Comparison of ENCODE assay signal across 10 mouse cellular contexts in genomic region chr13:97892089-97892884, GRCm38 (mm10).
DNase-seq lines count a peak whose midpoint lies in the region; ATAC-seq and TF ChIP-seq lines count a peak whose summit lies in the region.
"Had no signal": no experiment of that assay in that cellular context is flagged by ENCODE, and none has a peak within 500 bp of the region (broad histone marks: within the 10 kb centered on the region; RNA-seq: fewer than 3 reads in every experiment).

No protein-coding gene starts in this region.

- ATAC-seq in intestine, embryonic 15.5 days: peak; percentile 45; the same call in 1 of the 2 replicates
- ATAC-seq in intestine, postnatal 0 days: no peak
- peak; percentile 88 for ATAC-seq in midbrain, embryonic 12.5 days (ENCODE audit: low FRiP score, low read depth)

- H3K4me1 ChIP-seq in intestine, embryonic 15.5 days (replicated peaks): no peaks in the 10 kb centered on the region
- H3K4me1 ChIP-seq in intestine, postnatal 0 days (replicated peaks; ENCODE audit: control insufficient read depth, insufficient read depth, low read length): 0 out of 2 replicates have a peak, but pooled peaks cover 4% of the 10 kb centered on the region
- peaks cover 31% of the 10 kb centered on the region for H3K4me1 ChIP-seq in hindbrain, embryonic 10.5 days (replicated peaks)
- H3K4me1 ChIP-seq in midbrain, embryonic 12.5 days: peaks cover 25% of the 10 kb centered on the region

- 48% methylated on average over 15 of the region's 15 CpGs for WGBS in intestine, embryonic 15.5 days
- 53% methylated on average over 15 of the region's 15 CpGs for WGBS in intestine, postnatal 0 days
- 51% methylated on average over 15 of the region's 15 CpGs for WGBS in hindbrain, embryonic 10.5 days
- 29% methylated on average over 15 of the region's 15 CpGs for WGBS in midbrain, embryonic 12.5 days

- no peak for TF ChIP-seq CTCF in intestine, postnatal 0 days (IDR thresholded peaks at IDR 0.05; ENCODE audit: low read depth)

- H3K4me3 ChIP-seq in intestine, embryonic 15.5 days (replicated peaks): no peak overlapping the region
- no peak overlapping the region for H3K4me3 ChIP-seq in intestine, postnatal 0 days (ENCODE audit: low read depth, low read length)
- H3K4me3 ChIP-seq in hindbrain, embryonic 10.5 days: no peak overlapping the region
- no peak overlapping the region for H3K4me3 ChIP-seq in midbrain, embryonic 12.5 days
- H3K4me3 ChIP-seq: heart, embryonic 10.5 days had no signal

- peak; percentile 45 for DNase-seq in R1 (ENCODE audit: low read depth, low spot score)
- DNase-seq in hindbrain, embryonic 10.5 days (ENCODE audit: low spot score): peak; percentile 17
- DNase-seq in spleen, postnatal 14 days (ENCODE audit: low spot score in 2 of 2): no peak
- no peak for DNase-seq in B cell, adult 2 months
- no peak for DNase-seq in ovary, postnatal 14 days (ENCODE audit: low spot score)
- DNase-seq: thymus, adult 18-20 months had no signal

- H3K27ac ChIP-seq in intestine, embryonic 15.5 days: no peak overlapping the region
- H3K27ac ChIP-seq in intestine, postnatal 0 days (ENCODE audit: low read depth, low read length): no peak overlapping the region
- 0 out of 2 replicates have a peak overlapping the region, but pooled peaks have one; percentile 31 for H3K27ac ChIP-seq in hindbrain, embryonic 10.5 days
- peak overlapping the region; percentile 62 for H3K27ac ChIP-seq in midbrain, embryonic 12.5 days (replicated peaks)
- H3K27ac ChIP-seq: heart, embryonic 10.5 days had no signal

- H3K36me3 ChIP-seq in intestine, embryonic 15.5 days: no peaks in the 10 kb centered on the region
- H3K36me3 ChIP-seq in intestine, postnatal 0 days (ENCODE audit: control insufficient read depth, insufficient read depth): no peaks in the 10 kb centered on the region
- H3K36me3 ChIP-seq in hindbrain, embryonic 10.5 days: no peaks in the 10 kb centered on the region
- no peaks in the 10 kb centered on the region for H3K36me3 ChIP-seq in midbrain, embryonic 12.5 days
- H3K36me3 ChIP-seq: heart, embryonic 10.5 days had no signal

- H3K9ac ChIP-seq in intestine, embryonic 15.5 days: no peak overlapping the region
- no peak overlapping the region for H3K9ac ChIP-seq in intestine, postnatal 0 days (ENCODE audit: low read depth, low read length)
- no peak overlapping the region for H3K9ac ChIP-seq in midbrain, embryonic 12.5 days (replicated peaks)

- H3K4me2 ChIP-seq in intestine, embryonic 15.5 days (replicated peaks): no peak overlapping the region
- no peak overlapping the region for H3K4me2 ChIP-seq in intestine, postnatal 0 days (replicated peaks; ENCODE audit: low read depth)
- peak overlapping the region; percentile 4; the same call in 1 of the 2 replicates for H3K4me2 ChIP-seq in midbrain, embryonic 12.5 days (replicated peaks)

- no peaks in the 10 kb centered on the region for H3K9me3 ChIP-seq in intestine, embryonic 15.5 days
- H3K9me3 ChIP-seq in intestine, postnatal 0 days (ENCODE audit: control insufficient read depth): no peaks in the 10 kb centered on the region
- H3K9me3 ChIP-seq in hindbrain, embryonic 10.5 days: no peaks in the 10 kb centered on the region
- H3K9me3 ChIP-seq in midbrain, embryonic 12.5 days: no peaks in the 10 kb centered on the region
- H3K9me3 ChIP-seq: heart, embryonic 10.5 days had no signal

- no peaks in the 10 kb centered on the region for H3K27me3 ChIP-seq in intestine, embryonic 15.5 days (replicated peaks)
- no peaks in the 10 kb centered on the region for H3K27me3 ChIP-seq in intestine, postnatal 0 days (replicated peaks; ENCODE audit: control insufficient read depth, insufficient read depth, low read length)
- peaks cover 7% of the 10 kb centered on the region for H3K27me3 ChIP-seq in hindbrain, embryonic 10.5 days (ENCODE audit: insufficient read depth, poor library complexity, severe bottlenecking)
- peaks cover 7% of the 10 kb centered on the region; the same call in 1 of the 2 replicates for H3K27me3 ChIP-seq in midbrain, embryonic 12.5 days

Comparison
In these comparisons a context has a peak if more than half of its experiments do, and no peak if none do; other contexts are left out.
1. H3K27ac ChIP-seq: peak in hindbrain, embryonic 10.5 days (single experiment) and midbrain, embryonic 12.5 days (single experiment); none in intestine, embryonic 15.5 days (single experiment) and intestine, postnatal 0 days (single experiment).
2. DNase-seq: peak in R1 (single experiment) and hindbrain, embryonic 10.5 days (single experiment); none in spleen, postnatal 14 days (0 of 2), B cell, adult 2 months (0 of 2) and ovary, postnatal 14 days (single experiment).